Mouse (Mus musculus) ES-E14 (cell line): ENCODE measurements around the gene Spats2.

Experiments used
- CHD2 ChIP-seq: IDR thresholded peaks from 2 replicates; pipeline ENCODE4 v1.6.1; 2014; ENCODE audit warnings: mild to moderate bottlenecking, low read depth, low read length, inconsistent platforms
- MAFK ChIP-seq: IDR thresholded peaks from 2 replicates; pipeline ENCODE4 v1.6.1; 2014; ENCODE audit warnings: mild to moderate bottlenecking, low read depth, low read length, inconsistent platforms; ENCODE audit not compliant: insufficient read depth
- ZC3H11A ChIP-seq: IDR thresholded peaks from 2 replicates; pipeline ENCODE4 v1.6.1; 2012; ENCODE audit warnings: low read depth, mild to moderate bottlenecking, inconsistent platforms, low read length, borderline replicate concordance

GRCm38 (mm10) chr15:99099984-99100383, 25.7 kb upstream of the Spats2 start:
- TF ChIP-seq MAFK (no peak), ZC3H11A (no peak), CHD2 (no peak)
